Mouse (Mus musculus) testis, adult 10 weeks (tissue): ENCODE measurements around the gene Cplx2. TPM values are rescaled to one million over a fixed set of nuclear protein-coding genes. Genes with fewer than 3 reads are reported as not detected.

Experiments
- polyA plus RNA-seq: library from polyadenylated mRNA; stranded (reverse); fragments of 350-450 nt; fragmentation: Illumina TruSeq; extraction: RNeasy Lipid Tissue Mini Kit (QIAGEN cat#74804); gene quantifications from one replicate; pipeline ENCODE4 v1.2.3, GENCODE M21; 2014; ENCODE audit warnings: low read depth, low replicate concordance

Cplx2 gene
- polyA plus RNA-seq, result 0.18 TPM

GRCm38 (mm10) chr13:54371049-54371386 is at the start of gene Cplx2:
TSS of gene Cplx2 (plus strand) at chr13:54371349.

Other genes with a start within 250 kb of the Cplx2 start
- gene Hrh2, start 179.2 kb upstream of the Cplx2 start, polyA plus RNA-seq, result 0.13 TPM
- gene Thoc3, start 97.5 kb downstream of the Cplx2 start, polyA plus RNA-seq, result 7.8 TPM
- gene Simc1, start 132.4 kb downstream of the Cplx2 start, polyA plus RNA-seq, result 35.7 TPM
- gene 4833439L19Rik, start 194.1 kb downstream of the Cplx2 start, polyA plus RNA-seq, result 44.5 TPM
- not detected for gene Arl10, start 203.7 kb downstream of the Cplx2 start, polyA plus RNA-seq
- 8.0 TPM for gene Nop16, start 218.7 kb downstream of the Cplx2 start, polyA plus RNA-seq
- gene Higd2a, start 218.9 kb downstream of the Cplx2 start, polyA plus RNA-seq, result 10.6 TPM
- gene Cltb, start 240.0 kb downstream of the Cplx2 start, polyA plus RNA-seq, result 5.6 TPM